Mouse (Mus musculus): Measurements from ENCODE around the gene Olfr556.

DNA sequence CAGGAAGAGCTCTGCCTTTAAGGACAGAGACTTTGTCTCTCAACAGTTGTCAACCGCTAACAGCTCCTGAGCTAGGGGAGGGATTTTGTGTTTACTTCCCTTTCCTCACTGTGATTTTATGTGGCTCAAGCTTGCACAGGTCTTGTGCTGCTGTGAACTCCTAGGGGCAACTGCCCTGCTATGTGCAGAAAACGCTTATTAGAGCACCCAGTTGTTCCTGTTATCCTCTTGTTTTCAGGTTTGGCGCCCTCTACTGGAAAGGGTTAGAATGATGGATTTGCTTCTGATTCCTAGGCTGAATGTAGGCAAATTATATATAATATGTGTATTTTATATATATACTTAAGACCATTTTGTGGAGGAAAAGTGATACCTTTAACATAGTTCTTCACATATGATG lies 28.0 kb upstream of the Olfr556 start:
- TF ChIP-seq CTCF (IDR thresholded peaks at IDR 0.05; ENCODE audit: low read depth, low read length) = peak; percentile 39; the same call in 1 of the 2 replicates
- no peak for TF ChIP-seq POLR2A (IDR thresholded peaks at IDR 0.05; ENCODE audit: borderline replicate concordance, low read depth, low read length)
